Mouse (Mus musculus) T-helper 2 cell (primary cell): ENCODE measurements at regions not wholly inside any gene's neighbourhood (a gene's known extent, or its start where the extent isn't known, plus 50 kb on each side); places are given as distances from the start of the nearest gene placed in this dataset.

Source experiments
- in situ Hi-C: fragments of 300-600 bp; cut with MboI, MseI; formaldehyde crosslinking; loops from one replicate; pipeline ENCODE4 v1.15.1; 2025; ENCODE audit warnings: high pct_unique_total_duplicates

- in situ Hi-C loops, result no loop called here
These were observed 143.6 kb downstream of the Dmrta2 start for GRCm38 (mm10) chr4:110121447-110121846.

- in situ Hi-C loops, result no loop called here
These were observed 147.4 kb downstream of the Dmrta2 start for GRCm38 (mm10) chr4:110125067-110125784.

GRCm38 (mm10) chr4:110127941-110128520 is 150.2 kb downstream of the Dmrta2 start:
- in situ Hi-C loops, result no loop called here

- in situ Hi-C loops, result no loop called here
These were observed 151.1 kb downstream of the Dmrta2 start for GRCm38 (mm10) chr4:110128918-110129317.

- in situ Hi-C loops, result no loop called here
These were observed 151.7 kb downstream of the Dmrta2 start for GRCm38 (mm10) chr4:110129518-110129917.

GRCm38 (mm10) chr4:110132061-110132460 is 154.2 kb downstream of the Dmrta2 start:
- in situ Hi-C loops, result no loop called here

- in situ Hi-C loops, result no loop called here
These were observed 156.2 kb downstream of the Dmrta2 start for GRCm38 (mm10) chr4:110134036-110134435.

GRCm38 (mm10) chr4:110145229-110145628 is 167.4 kb downstream of the Dmrta2 start:
- in situ Hi-C loops, result no loop called here

GRCm38 (mm10) chr4:110152103-110152946 is 174.5 kb downstream of the Dmrta2 start:
- in situ Hi-C loops, result no loop called here
